Mouse (Mus musculus) cerebellum, adult 2 months (tissue): ENCODE data around the gene Apc2.

Source experiments
- CTCF ChIP-seq: fragments of 200-500 bp; IDR thresholded peaks from 2 replicates; pipeline ENCODE4 v1.5.1; 2011; ENCODE audit warnings: low read depth, mild to moderate bottlenecking, control low read depth, low read length, moderate library complexity, borderline replicate concordance; ENCODE audit not compliant: insufficient read depth
- POLR2A ChIP-seq: fragments of 200-500 bp; IDR thresholded peaks from 2 replicates; pipeline ENCODE4 v1.6.1; 2011; ENCODE audit warnings: low read length, control low read depth, borderline replicate concordance; ENCODE audit not compliant: insufficient read depth

DNA sequence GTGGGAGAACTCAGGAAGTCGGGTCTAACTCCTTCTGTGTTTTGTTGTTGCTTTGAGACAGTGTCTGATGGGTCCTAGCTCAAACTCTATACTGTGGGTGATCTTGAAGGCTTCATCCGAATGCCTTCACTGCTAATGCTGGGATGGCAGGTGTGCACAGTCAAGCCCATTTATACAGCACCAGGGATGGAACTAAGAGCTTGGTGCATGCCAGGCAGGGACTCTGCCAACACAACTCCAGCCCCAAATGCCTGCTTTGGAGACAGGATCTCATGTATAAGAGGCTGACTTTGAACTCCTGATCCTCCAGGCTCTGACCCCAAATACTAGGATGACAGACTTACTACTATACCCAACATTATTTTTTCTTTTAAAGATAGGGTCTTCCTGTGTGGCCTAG is 45.7 kb upstream of the Apc2 start:
- no peak for TF ChIP-seq POLR2A
- TF ChIP-seq CTCF: no peak
